Mouse (Mus musculus) gastrocnemius, adult 2 months (tissue): ENCODE measurements around the gene Katnbl1. TPM values are rescaled to one million over a fixed set of nuclear protein-coding genes. Genes with fewer than 3 reads are reported as not detected.
"Not testable (repeated sequence)": the region's sequence is repeated elsewhere in the genome, so short reads cannot be mapped to it uniquely, and the experiment has no call there.

Experiments used
- DNase-seq: peaks from one replicate; pipeline ENCODE4 v3.0.0; 2022
- H3K27ac ChIP-seq: fragments of 200-600 bp; 2 replicates; pipeline ENCODE4 v1.8.1; 2022; ENCODE audit warnings: mild to moderate bottlenecking
- H3K4me3 ChIP-seq: fragments of 200-600 bp; 2 replicates; pipeline ENCODE4 v1.8.1; 2022; ENCODE audit warnings: mild to moderate bottlenecking, moderate library complexity
- CTCF ChIP-seq: fragments of 200-600 bp; IDR thresholded peaks from 2 replicates; pipeline ENCODE4 v1.8.1; 2022; ENCODE audit warnings: antibody characterized with exemption, mild to moderate bottlenecking, moderate library complexity
- intact Hi-C: fragments of 180-260 bp; cut with DNase I; formaldehyde crosslinking; loops from one replicate; pipeline ENCODE4 v1.15.1; 2025
- total RNA-seq, 2 experiments: library from RNA; stranded (reverse); gene quantifications; 2 replicates each; pipeline ENCODE4 v1.2.3; 2021

The Katnbl1 gene
- total RNA-seq, 2 experiments from 2014 or later = 2.1 to 3.2 TPM

- Histone ChIP-seq H3K27ac (no peak overlapping the region), H3K4me3 (no peak overlapping the region)
- no peak for DNase-seq
- intact Hi-C loops = no loop called here
- TF ChIP-seq CTCF = no peak
These were observed 50.7 kb downstream of the Katnbl1 start for GRCm38 (mm10) chr2:112429665-112430064.

GRCm38 (mm10) chr2:112430403-112430802, 51.4 kb downstream of the Katnbl1 start:
- DNase-seq = no peak
- intact Hi-C loops = no loop called here
- Histone ChIP-seq H3K4me3 (no peak overlapping the region), H3K27ac (no peak overlapping the region)
- no peak for TF ChIP-seq CTCF

GRCm38 (mm10) chr2:112432523-112432922, 53.5 kb downstream of the Katnbl1 start:
- TF ChIP-seq CTCF = no peak
- no peak for DNase-seq
- H3K27ac ChIP-seq = no peak overlapping the region
- H3K4me3 ChIP-seq = no peak overlapping the region
- intact Hi-C loops = no loop called here

GRCm38 (mm10) chr2:112433359-112433758, 54.3 kb downstream of the Katnbl1 start:
- no peak for TF ChIP-seq CTCF
- no peak for DNase-seq
- intact Hi-C loops = no loop called here
- Histone ChIP-seq H3K4me3 (no peak overlapping the region), H3K27ac (no peak overlapping the region)

- intact Hi-C loops = no loop called here
These were observed 57.3 kb downstream of the Katnbl1 start for GRCm38 (mm10) chr2:112436292-112436691.

GRCm38 (mm10) chr2:112437589-112437988, 58.6 kb downstream of the Katnbl1 start:
- Histone ChIP-seq H3K4me3 (no peak overlapping the region), H3K27ac (no peak overlapping the region)
- no peak for TF ChIP-seq CTCF
- intact Hi-C loops = no loop called here
- no peak for DNase-seq

More at GRCm38 (mm10) chr2:112436292-112436691, 57.3 kb downstream of the Katnbl1 start:
- Histone ChIP-seq H3K27ac (no peak overlapping the region), H3K4me3 (no peak overlapping the region)
- no peak for DNase-seq
- no peak for TF ChIP-seq CTCF

GRCm38 (mm10) chr2:112443491-112443890, 64.5 kb downstream of the Katnbl1 start:
- intact Hi-C loops = no loop called here
- TF ChIP-seq CTCF = no peak
- no peak for DNase-seq
- Histone ChIP-seq H3K27ac (peak overlapping the region; percentile 29; the same call in 1 of the 2 replicates), H3K4me3 (no peak overlapping the region)

- intact Hi-C loops = no loop called here
- no peak for DNase-seq
- no peak overlapping the region for H3K27ac ChIP-seq
- H3K4me3 ChIP-seq = no peak overlapping the region
- TF ChIP-seq CTCF = no peak
These were observed 66.5 kb downstream of the Katnbl1 start for GRCm38 (mm10) chr2:112445511-112445910.

GRCm38 (mm10) chr2:112448046-112448445, 69.0 kb downstream of the Katnbl1 start:
- intact Hi-C loops = not testable (repeated sequence)

GRCm38 (mm10) chr2:112448510-112449059, 69.6 kb downstream of the Katnbl1 start:
- intact Hi-C loops = no loop called here
- no peak for TF ChIP-seq CTCF
- Histone ChIP-seq H3K27ac (peak overlapping the region; percentile 24; the same call in 1 of the 2 replicates), H3K4me3 (no peak overlapping the region)
- no peak for DNase-seq

More at GRCm38 (mm10) chr2:112448046-112448445, 69.0 kb downstream of the Katnbl1 start:
- DNase-seq, H3K4me3 ChIP-seq: not testable (repeated sequence)
- H3K27ac ChIP-seq = peak overlapping the region; percentile 24; the same call in 1 of the 2 replicates

GRCm38 (mm10) chr2:112449597-112450296, 70.7 kb downstream of the Katnbl1 start:
- intact Hi-C loops = no loop called here
- no peak overlapping the region for H3K27ac ChIP-seq
- TF ChIP-seq CTCF = peak; percentile 53
- no peak for DNase-seq
- no peak overlapping the region for H3K4me3 ChIP-seq

- intact Hi-C loops = not testable (repeated sequence)
These were observed 73.5 kb downstream of the Katnbl1 start for GRCm38 (mm10) chr2:112452513-112452912.

GRCm38 (mm10) chr2:112454125-112454861, 75.3 kb downstream of the Katnbl1 start:
- no peak for TF ChIP-seq CTCF
- peak overlapping the region; percentile 96 for H3K27ac ChIP-seq
- no peak for DNase-seq
- intact Hi-C loops = loop anchor here (2.0 kb wide), 1 partner anchor 75 kb away; the partner anchor contains the start of gene Katnbl1
- peak overlapping the region; percentile 93 for H3K4me3 ChIP-seq

More at GRCm38 (mm10) chr2:112452513-112452912, 73.5 kb downstream of the Katnbl1 start:
- not testable (repeated sequence) for DNase-seq, H3K4me3 ChIP-seq, H3K27ac ChIP-seq
